Mouse (Mus musculus) kidney, postnatal 4 days (tissue): ENCODE measurements around the gene Gm3233.
"Not testable (repeated sequence)": the region's sequence is repeated elsewhere in the genome, so short reads cannot be mapped to it uniquely, and the experiment has no call there.

Experiments
- DNase-seq, 2 experiments: peaks; one replicate each; pipeline ENCODE4 v3.0.0; 2021; ENCODE audit warnings: mixed read lengths in 2 of 2

Gm3233 gene

DNA sequence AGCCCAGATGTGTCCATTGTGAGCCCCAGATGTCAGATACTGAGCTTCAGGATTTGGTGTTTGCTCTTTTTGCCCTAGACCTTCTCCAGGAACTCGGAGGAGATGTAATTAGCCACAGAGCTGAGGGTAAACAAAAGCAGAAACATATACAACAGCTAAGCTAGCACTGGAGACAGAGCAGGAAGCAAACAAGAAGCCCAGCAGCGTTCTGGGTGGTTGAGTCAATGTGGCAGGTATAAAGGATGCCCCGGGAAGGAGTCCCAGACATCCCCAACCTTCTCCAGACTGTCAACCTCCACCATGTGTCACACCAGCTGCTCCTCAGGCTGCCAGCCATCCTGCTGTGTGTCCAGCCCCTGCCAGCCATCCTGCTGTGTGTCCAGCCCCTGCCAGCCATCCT, 33.3 kb downstream of the Gm3233 start, which contains the start of gene Gm10100:
TSS of gene Gm10100 (plus strand) at position 301 of the 400 bp plus-strand sequence.
- no peak for DNase-seq

DNA sequence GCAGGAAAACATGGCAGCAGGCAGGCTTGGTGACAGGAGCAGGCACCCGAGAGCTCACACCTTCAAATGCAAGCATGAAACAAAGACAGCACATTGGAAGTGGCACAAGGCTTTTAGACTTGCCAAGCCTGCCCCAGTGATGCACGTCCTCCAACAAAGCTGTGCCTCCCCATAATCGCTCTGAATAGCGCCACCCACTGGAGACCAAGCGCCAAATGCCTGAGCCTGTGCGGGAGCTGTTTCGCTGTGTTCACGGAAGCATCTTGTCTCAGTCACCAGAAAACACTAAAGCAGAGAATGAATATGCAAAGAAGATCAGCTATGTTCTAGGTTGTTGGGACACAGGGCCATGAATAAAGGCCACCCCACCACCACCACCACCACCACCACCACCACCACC, 34.6 kb downstream of the Gm3233 start:
- no peak for DNase-seq

- DNase-seq, result not testable (repeated sequence)
These were observed 39.2 kb downstream of the Gm3233 start, which contains the start of gene Krtap12-1 for GRCm38 (mm10) chr10:77720299-77720698. Gene Krtap12-1, plus strand, starts transcription at chr10:77720599.

GRCm38 (mm10) chr10:77715507-77715906, 44.0 kb downstream of the Gm3233 start, which contains the start of gene Gm10142:
Gene Gm10142, plus strand, starts transcription at chr10:77715807.
- DNase-seq, result no peak

DNA sequence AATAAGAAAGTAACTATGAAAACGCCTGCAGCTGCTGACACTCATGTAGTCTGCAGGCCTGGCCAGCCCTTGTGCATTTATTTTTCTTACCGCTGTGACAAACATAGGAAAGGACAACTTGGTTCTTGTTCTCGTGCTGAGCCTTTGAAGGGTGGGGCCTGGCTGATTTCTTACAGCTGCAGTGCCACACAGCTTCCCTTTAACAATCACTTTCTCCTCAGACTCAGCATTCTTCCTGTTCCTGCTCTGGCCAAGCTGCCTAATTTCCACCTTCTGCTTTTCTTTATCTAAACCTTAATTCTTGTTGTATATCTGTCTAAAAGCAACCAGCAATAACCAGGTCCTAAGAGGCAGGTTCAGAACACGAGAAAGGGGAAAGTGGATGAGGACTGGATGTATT, 45.7 kb downstream of the Gm3233 start:
- DNase-seq, result no peak

GRCm38 (mm10) chr10:77711157-77711556, 48.3 kb downstream of the Gm3233 start, which contains the start of gene Gm10024:
Gene Gm10024, plus strand, starts transcription at chr10:77711457.
- DNase-seq, result not testable (repeated sequence)

- DNase-seq, result no peak
These were observed 49.7 kb downstream of the Gm3233 start for GRCm38 (mm10) chr10:77709831-77710230.
